Comparison of ENCODE assay signal across 17 mouse cellular contexts in genomic region chr11:48796290-48796689, GRCm38 (mm10). TPM values are rescaled to one million over a fixed set of nuclear protein-coding genes. Genes with fewer than 3 reads are reported as not detected.
"Had no signal": no experiment of that assay in that cellular context is flagged by ENCODE, and none has a peak within 500 bp of the region (broad histone marks: within the 10 kb centered on the region; RNA-seq: fewer than 3 reads in every experiment).

No protein-coding gene starts in this region.

- ATAC-seq: liver, embryonic 12.5 days; midbrain, embryonic 16.5 days had no signal

- H3K4me3 ChIP-seq: layer of hippocampus, adult 2 months; limb, embryonic 13.5 days; liver, embryonic 12.5 days; midbrain, embryonic 12.5 days; neural tube, embryonic 13.5 days had no signal

- H3K27ac ChIP-seq: layer of hippocampus, adult 2 months; limb, embryonic 13.5 days; midbrain, embryonic 12.5 days; neural tube, embryonic 13.5 days had no signal

- H3K36me3 ChIP-seq: midbrain, embryonic 12.5 days; neural tube, embryonic 13.5 days had no signal

- H3K9ac ChIP-seq: limb, embryonic 13.5 days; midbrain, embryonic 12.5 days; neural tube, embryonic 13.5 days had no signal

- DNase-seq: kidney, adult 8-10 months; kidney, postnatal 10 days; kidney, postnatal 4 days; left cerebral cortex, postnatal 4 days; lung, adult 18-20 months; lung, postnatal 10 days; retina, postnatal 1 day; right cerebral cortex, postnatal 4 days; spleen, adult 18-20 months; thymus, adult 2 months; thymus, postnatal 25 days had no signal

- H3K9me3 ChIP-seq: limb, embryonic 13.5 days; liver, embryonic 12.5 days; midbrain, embryonic 12.5 days; neural tube, embryonic 13.5 days had no signal

- H3K27me3 ChIP-seq: limb, embryonic 13.5 days; liver, embryonic 12.5 days; midbrain, embryonic 12.5 days; neural tube, embryonic 13.5 days had no signal

- H3K4me2 ChIP-seq: limb, embryonic 13.5 days; midbrain, embryonic 12.5 days; neural tube, embryonic 13.5 days had no signal

RNA-seq across cellular contexts. Expression of gene Trim7, which starts 29.6 kb away (rescaled TPM):
- polyA plus RNA-seq: liver, embryonic 12.5 days had no signal
